Mouse (Mus musculus): Measurements from ENCODE around the gene Hrk. TPM values are rescaled to one million over a fixed set of nuclear protein-coding genes. Genes with fewer than 3 reads are reported as not detected.

Hrk gene
- total RNA-seq, 1 experiment from 2014 or later = 0.22 TPM

DNA sequence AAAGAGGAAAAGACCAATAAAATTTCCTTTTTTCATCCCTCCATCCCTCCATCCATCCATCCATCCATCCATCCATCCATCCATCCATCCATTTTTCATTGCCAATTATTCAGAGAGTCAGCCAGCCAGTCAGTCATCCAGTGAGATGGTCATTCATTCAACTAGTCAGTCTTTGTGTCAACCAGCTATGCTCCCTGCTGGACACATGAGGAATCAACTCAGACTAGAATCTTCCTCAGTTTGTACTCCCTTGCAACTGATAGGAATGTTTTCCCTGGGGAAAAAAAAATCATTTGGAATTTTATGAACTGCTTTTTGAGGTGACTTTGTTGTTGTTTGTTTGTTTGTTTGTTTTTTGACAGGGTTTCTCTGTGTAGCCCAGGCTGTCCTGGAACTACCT is 1.0 kb downstream of the Hrk start:
- no peak for DNase-seq

DNA sequence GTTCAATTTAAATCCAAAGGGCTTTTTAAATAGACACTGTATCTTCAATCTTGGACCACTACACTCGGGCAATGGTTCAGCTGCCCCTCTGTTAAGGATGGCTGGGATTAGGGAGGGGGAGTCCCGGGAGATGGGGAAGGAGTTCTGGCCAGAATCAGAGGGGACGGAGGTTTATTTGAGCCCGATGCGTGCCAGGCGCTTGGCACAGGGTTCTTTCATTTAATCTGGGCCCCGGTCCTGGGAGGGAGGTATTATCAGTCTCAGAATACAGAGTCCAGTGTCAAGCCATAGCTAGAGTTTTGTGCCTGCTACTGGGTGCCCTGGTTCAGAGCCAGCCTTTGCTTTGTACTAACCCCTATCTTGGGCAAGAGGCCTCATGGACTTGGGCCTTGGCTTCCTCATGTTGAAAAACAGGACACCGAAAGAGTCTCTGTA is 3.1 kb downstream of the Hrk start:
- no peak for DNase-seq

DNA sequence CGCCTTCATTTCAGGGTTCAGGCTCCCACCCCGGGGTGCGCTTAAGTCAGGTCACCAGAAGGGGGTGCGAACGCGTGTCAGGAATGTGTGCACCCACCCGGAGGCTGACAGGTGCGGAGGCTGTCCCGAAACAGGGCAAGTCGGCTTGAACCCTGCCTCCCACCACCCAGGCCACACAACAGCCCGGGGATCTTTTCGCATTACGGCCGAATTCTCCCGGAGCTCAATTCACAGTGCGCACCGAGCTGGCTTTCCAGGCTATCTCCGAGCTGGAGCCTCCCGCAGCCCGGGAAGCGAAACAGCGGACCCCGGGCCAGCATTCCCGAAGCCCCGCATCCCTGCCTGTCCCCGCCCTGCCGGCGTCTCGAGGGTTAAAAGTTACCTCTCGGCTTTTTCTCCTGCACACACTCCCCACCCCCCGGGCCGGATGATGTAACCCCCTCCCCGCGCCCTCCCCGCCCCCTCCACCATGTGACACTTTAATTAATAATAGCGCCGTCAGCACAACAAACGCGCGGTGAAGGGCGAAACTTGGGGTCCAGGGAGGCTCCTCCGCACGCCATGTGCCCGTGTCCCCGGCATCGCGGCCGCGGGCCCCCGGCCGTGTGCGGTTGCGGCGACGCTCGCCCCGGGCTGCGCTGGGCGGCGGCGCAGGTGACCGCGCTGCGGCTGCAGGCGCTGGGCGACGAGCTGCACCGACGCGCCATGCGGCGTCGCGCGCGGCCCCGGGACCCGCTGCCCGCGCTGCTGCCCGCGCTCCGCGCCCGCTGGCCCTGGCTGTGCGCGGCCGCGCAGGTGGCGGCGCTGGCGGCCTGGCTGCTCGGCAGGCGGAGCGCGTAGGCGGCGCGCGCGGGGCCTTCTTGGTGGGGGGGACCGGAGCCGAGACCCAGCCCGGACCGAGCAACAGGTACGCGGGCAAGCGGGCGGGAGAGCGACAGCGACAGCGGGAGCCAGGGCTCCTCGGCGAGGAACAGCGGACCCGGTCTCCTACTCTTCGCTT is 5.1 kb downstream of the Hrk start:
- peak; percentile 46 for DNase-seq

DNA sequence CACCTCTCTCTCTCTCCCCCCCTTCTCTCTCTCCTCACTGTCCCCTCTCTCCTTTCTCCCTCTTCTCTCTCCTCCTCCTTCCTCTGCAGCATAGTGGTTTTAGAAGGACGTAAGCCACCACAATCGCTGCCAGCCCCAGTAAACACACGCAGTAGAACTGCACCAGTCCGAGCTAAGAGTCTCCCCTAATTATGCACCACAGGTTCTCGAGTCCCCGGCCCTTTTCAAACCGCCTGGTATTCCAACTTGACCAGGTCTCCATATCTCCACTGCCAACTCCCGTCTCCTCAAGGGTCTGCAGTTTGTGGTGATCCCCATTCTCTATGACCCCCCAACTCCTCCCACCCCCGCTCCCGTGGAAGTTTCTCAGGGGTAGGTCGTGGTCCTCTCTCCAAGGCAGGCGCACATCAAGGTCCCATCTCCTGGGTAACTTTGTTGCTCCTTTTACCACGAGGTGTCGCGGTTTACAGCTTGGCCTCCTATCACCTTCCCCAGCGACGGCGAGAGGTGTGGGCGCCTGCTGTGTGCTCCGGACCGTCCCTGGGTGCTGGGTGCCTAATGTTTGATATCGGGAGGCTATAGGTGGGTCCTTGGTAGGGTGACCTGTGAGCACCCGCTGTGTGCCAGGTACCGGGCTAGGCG is 6.6 kb downstream of the Hrk start:
- DNase-seq = peak; percentile 30

DNA sequence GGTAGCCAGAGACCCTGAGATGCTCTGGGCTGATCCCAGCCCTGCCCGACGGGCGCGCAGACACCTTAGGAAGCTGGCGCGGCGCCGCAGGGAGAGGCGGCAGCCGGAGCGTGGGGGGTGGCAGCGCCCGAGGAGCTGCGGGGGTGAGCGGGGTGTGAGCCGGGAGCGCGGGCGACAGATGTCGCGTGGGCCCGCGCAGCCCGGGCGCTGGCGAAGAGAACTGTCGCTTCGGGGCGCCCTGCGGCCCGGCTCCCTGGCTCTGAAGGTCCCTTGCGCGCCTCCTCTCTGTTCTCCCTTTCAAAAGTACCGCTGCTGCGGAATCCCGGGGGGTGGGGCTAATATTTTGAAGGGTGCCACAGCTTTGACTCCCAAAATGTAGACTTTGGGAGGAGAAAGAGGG is 7.2 kb downstream of the Hrk start:
- DNase-seq = no peak

DNA sequence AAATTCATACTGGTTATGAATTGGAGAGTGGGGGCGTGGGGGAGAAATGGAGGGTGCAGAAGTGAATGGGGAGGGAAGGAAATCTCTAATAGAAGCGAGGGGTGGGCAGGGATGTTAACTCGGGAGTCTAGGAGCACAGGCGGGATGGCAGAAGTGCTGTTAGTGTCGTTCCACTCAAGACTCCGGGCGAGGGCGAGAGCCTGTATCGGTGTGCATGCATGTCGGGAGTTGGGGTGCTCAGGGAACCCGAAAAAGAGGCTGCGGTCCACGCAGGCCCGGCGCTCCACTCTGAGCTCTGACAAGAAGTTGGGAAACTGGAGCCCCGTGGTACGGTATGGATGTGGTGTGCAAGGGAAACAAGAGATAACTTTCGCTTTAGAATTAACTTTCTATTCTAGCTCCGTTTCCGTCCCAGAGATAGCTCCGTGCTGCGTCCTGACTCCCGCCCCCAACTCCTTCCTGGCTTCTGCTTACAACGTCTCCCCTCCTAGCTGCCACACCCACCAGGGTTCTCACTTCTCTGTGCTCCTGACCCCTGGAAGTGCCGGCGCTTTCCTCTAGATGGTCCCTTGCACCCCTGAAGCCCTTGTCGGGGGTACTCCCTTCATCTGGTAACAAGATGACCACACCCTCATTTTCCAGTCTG is 7.8 kb downstream of the Hrk start:
- no peak for DNase-seq

DNA sequence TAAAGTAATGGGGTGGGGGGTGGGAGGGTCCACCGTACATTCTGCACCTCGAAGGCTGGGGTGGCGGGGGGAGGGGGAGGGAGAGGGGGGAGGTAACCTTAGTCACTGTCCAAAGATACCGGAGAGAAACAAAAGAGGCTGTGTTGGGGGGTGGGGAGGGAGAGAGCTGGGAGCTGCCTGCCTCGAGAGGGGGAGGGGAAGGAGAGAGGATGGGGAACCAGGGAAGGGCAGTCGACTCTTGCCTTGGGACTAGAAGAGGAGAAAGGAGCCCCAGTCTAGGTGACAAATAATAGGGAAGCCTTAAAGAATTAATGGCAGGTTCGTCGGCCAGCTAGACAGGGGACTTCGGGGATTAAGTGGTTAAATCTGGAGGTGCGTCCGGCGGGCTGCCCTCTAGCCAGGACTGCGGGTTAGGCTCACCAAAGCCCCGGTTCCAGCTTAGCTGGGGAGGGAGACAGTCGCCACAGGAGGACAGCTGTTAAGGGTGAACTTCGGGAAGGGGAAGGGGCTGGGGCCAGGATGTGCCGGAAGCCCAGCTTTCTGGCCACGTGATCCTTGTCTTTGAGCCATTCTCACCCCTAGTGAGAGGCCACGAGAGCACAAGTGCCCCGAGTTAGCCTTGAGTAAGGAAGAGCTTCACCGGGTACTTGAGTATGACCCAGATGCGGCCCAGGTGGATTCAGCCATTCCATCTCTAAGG is 10.0 kb downstream of the Hrk start:
- no peak for DNase-seq

DNA sequence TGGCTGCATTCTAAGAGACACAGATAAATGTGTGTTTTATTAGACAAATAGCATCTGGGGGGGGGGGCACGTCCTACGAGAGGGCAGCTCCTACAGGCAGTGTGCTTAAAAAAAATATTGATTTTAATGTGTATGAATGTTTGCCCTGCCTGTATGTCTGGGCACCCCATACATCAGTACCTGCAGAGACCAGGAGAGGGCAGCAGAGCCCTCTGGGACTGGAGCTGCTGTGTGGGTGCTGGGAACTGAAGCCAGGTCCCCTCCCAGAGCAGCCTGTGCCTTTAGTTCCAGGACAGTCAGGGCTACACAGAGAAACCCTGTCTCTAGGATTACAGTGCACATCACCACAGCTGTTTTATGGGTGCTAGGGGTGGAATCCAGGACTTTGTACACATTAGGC is 10.7 kb downstream of the Hrk start:
- no peak for DNase-seq

DNA sequence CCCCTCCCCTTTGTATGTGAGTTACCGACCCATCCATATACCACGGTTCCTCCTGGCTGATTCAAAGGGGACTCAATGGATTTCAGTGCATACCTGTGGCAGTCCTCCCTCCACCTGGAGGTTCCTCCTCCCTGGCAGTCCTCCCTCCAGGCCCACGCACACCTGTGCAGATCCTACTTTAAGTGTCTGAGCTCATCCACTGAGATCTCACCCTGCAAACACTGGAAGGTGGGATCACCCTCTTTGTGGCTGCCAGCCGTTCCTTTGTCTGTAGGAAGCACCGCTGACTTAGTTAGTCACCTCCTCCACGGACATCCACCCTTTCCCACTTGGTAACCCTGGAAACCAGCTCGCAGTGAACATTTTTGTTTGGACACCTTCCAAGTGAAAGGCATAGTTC is 13.2 kb downstream of the Hrk start:
- DNase-seq = no peak

DNA sequence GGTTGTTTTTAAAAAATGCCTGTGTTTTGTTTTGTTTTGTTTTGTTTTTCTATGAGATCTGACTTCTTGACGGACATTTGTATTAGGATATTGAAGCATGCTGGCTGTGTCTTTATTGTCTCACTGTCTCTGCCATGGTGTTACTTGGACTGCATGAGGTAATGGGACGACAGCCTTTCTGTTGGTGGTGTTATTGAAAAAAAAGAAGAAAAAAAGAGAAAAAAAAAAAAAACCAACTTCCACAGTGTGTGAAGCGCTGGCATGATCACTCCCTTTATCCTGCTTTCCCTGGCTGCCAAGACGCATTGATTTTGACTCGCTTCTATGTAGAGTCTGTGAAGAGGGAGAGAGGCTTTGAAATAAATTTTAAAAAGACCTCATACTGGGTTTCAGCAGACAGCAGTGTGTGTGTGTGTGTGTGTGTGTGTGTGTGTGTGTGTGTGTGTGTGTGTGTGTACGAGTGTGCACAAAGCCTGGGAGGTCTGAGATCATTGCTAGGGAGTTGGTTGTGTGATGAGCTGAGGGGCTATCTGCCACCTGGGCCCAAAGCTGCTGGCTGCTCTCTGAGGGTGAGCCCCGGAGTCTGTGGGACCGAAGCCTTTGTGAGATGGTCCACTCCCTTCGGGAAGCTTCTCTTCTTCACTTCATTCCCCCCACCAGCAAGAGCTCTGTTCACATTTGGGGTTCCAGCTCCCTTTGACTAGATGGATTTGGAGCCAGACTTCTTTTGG is 22.6 kb downstream of the Hrk start:
- no peak for DNase-seq

DNA sequence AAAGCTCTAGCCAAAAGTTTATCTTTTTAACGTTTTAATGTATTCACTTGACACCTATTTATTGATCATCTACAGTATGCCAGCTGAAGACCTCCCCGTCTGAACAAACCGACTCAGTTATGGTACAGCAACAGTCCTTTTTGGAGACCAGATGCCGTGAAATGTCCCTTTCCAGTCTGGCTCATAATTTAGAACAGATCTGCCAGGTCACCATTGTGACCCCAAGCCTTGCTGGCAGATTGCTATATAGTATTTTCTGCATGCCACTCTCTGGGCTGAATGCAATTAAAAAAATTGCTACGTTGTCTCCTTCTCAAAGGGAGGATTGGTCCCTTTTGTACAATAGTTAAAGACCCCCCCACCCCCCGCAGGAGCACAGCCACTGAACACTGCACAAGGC is 23.9 kb downstream of the Hrk start:
- DNase-seq = no peak

DNA sequence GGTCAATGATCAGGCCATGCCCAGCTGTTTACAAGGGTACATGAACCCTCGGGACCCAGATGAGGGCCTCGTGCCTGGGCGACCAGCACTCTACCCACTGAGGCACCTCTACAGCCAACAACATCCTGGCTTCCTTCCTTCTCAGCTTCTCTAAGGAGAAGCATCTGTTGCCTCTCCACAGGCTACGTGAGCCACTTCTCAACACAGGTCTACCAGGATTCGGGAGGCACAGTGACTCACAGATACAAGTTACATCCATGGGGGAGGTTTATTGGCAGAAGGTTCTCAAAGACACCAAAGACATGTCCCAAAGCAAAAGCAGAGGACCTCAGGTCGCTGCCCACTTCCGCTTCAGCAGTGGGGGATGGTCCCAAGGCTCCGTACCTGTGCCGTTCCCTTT is 26.0 kb downstream of the Hrk start:
- DNase-seq = no peak

DNA sequence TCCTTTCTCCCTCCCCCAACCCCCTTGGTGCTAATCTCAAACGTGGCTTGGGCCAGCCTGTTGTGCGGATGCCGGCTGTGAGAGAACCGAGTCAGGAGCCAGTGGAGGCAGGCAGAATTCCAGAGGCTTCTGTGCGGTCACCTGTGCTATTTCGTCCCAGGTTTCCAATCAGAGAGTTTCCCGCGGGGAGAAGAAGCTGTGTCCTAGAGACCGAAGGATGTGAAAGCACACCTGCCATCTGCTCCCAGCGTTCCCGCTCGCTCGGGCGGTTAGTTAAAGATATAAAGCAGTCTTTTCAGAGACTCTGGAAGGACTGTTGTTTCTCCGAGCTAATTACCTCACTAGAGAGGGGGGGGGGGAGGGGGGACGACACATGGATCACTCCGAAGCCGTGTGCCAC is 27.8 kb downstream of the Hrk start:
- no peak for DNase-seq

DNA sequence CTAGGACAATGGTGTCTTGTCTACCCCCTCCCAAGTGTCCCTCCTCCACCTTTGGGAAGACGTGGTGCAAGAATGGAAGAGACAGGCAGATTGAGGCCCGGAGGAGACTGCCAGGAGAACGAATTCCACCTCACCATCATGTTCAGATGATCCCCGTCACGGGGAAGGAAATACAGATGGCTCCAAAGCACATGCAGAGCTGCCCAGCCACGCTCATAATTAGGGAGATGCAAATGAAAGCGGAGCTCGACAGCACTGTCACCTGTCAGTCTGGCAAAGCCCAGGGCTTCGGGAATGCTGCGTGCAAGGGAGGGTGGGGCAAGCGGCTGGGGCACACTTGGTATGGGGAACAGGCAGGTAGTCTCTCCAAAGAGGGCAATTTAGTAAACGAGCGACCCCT is 33.0 kb downstream of the Hrk start:
- no peak for DNase-seq

DNA sequence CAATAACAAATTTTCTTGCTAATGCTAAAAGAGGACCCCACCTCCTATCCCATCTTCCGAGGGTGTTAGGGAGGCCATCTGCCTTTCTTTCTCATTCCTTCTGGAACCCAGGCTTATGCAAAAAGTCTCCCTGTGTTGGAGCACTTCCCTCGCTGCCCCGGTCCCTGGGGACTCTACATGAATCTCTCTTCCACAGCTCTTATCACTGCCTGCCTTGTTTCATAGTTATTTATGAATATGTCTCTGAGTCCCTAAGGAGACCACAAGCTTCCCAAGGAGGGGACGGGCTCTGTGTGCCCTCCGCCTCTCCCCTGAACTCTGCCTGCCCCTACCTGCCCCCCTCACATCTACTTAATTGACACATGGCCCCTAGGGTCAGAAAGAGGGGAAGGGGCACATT is 35.2 kb downstream of the Hrk start:
- no peak for DNase-seq

DNA sequence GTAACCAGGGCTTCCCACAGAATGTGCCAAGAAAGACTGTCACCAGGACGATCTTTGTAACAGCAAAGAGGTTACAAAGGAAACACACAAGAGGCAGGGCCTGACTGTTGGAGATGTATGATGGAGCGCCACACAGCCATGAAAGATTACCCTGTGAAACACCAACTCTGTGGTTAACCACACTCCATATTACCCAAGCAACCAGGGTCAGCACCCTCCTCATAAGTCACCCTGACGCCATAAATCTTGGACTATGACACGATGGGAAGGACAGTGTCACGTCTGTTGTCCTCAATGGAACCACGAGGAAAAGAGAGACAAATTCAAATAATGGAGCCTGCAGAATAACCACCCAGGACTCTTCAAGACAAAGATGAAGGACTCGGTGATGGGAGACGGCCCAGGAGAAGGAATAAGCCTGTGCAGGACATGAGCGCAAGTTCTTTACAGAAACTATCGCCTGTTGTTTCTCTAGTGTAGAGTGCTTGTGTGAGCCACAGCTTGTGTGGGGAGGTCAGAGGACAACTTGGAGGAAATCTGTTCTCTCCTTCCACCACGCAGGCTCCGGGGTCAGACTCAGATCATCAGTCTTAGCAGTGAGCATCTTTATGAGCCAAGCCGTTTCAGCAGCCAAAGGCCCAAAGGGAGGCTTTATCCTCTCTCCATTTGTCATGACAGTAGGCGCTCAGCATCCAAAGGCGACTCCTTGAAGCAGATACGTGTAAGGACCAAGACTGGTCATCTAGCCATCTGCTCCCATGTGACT is 40.4 kb downstream of the Hrk start:
- peak; percentile 39 for DNase-seq

DNA sequence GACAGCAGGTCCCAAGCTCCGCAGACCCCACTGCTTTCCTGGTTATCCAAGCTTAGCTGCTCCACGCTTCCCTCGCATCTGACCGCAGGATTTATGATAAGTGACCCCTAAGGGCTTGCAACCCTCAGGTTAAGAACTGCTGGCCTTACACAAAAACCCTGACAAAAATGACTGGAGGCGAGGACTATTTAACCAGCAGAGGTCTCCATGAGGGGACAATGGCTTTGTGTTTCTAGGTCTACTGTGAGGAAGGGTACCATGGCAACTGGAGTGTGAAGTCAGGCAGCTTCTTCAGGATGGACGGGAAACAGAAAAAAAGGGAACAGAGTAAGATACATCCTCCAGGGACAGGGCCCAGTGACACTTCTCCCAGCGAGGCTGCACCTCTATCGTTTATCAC is 41.4 kb downstream of the Hrk start:
- no peak for DNase-seq

DNA sequence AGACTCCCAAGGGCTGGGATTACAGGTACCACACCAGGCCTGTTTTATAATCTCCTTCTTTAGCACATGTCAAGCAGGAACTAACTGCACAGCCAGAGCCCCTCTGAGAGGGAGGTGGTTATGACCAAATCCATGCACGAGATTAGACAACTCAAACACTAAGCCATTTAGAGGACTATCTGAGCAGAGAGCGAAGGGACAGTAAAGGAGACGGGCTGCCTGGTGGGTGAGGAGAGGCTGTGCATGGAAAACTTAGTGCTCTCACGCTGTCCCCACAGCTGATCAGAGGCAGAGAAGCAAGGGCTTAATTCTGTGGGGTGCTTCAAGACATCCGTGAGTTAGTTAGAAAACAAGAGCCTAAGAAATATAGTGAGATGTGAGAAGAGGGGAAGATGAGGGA is 49.6 kb downstream of the Hrk start:
- DNase-seq = no peak

DNA sequence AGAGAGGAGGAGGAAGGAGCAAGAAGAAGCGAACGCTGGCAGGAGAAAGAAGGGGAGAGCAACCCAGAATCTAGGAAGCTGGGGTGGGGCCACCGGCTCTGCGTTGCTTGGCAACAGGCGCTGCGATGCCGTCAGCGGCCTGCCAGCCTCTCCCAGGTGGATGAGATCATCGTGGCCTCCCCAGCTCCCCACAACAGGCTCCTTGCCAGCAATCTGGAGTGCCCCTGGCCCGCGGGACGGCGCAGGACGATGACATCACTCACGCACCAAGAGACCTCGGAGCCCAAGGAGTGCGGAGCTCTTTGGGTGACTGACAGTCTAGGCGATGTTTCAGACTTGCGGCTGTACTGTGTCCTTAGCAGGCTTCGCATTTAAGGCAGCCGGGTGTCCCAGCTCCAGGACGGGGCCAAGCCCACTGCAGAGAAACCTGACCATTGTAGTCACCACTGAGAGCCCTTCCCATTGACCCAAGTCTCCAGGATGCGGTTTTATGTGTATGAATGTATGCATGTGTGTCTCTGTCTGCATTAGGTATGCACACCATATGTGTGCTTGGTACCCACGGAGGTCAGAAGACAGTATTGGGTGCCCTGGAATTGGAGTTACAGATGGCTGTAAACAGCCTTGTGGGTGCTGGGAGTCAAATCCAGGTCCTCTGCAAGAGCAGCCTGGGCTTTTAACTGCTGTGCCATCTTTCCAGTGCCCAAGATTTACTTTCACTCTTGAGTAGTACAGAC is 50.1 kb downstream of the Hrk start:
- DNase-seq = peak; percentile 93

DNA sequence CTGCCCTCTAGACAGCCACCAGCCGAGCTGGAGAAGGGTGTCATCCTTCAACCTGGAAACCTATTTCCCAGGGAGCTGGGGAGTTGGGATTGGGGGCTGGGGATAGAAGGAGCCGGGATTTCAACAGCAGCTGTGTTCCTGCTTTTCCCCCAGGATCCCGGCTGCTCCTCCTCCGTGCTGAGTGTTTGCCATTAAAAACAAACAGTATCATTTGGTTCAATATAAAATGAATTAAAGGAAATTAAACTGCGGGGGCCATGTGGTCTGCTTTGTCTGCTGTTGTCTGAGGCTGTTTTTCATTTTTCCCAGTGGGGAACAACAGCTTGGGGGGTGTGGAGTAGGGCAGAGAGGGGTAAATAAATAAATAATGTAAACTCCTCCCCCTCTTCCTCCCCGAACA is 53.0 kb downstream of the Hrk start:
- DNase-seq = no peak
